Mouse (Mus musculus) kidney, adult 2 months (tissue): ENCODE results near the gene Csf3. TPM values are rescaled to one million over a fixed set of nuclear protein-coding genes. Genes with fewer than 3 reads are reported as not detected.

Experiments
- DNase-seq: peaks from one replicate; pipeline ENCODE4 v3.0.0; 2021
- H3K27ac ChIP-seq: fragments of 200-500 bp; 2 replicates; pipeline ENCODE4 v1.5.1; 2012; ENCODE audit warnings: low read depth, low read length, control low read depth, inconsistent platforms; ENCODE audit not compliant: insufficient read depth
- H3K27me3 ChIP-seq: fragments of 200-500 bp; replicated peaks from 2 replicates; pipeline ENCODE4 v1.6.1; 2012; ENCODE audit warnings: mild to moderate bottlenecking, moderate library complexity, low read length, inconsistent platforms; ENCODE audit not compliant: control insufficient read depth, insufficient read depth
- H3K36me3 ChIP-seq: fragments of 200-500 bp; 2 replicates; pipeline ENCODE4 v1.6.1; 2012; ENCODE audit warnings: mild to moderate bottlenecking, moderate library complexity, low read length, inconsistent platforms; ENCODE audit not compliant: control insufficient read depth, insufficient read depth
- H3K4me1 ChIP-seq: fragments of 200-500 bp; 2 replicates; pipeline ENCODE4 v1.6.1; 2011; ENCODE audit warnings: low read length; ENCODE audit not compliant: control insufficient read depth, insufficient read depth
- H3K4me3 ChIP-seq: fragments of 200-500 bp; 2 replicates; pipeline ENCODE4 v1.5.1; 2011; ENCODE audit warnings: mild to moderate bottlenecking, low read depth, low read length, control low read depth; ENCODE audit not compliant: insufficient read depth
- CTCF ChIP-seq: fragments of 200-500 bp; conservative IDR thresholded peaks from 2 replicates; pipeline ENCODE4 v1.5.1; 2011; ENCODE audit warnings: low read depth, mild to moderate bottlenecking, control low read depth, low read length, moderate library complexity, mixed read lengths; ENCODE audit not compliant: insufficient read depth, insufficient read length
- POLR2A ChIP-seq: fragments of 200-500 bp; IDR thresholded peaks from one replicate; pipeline ENCODE4 v1.6.1; 2011; ENCODE audit warnings: low read depth, low read length, control low read depth
- WGBS: fragments of 180-500 bp; shearing (Covaris S2); methylation state at CpG from one replicate; pipeline ENCODE4 v1.1.7; 2018; 5-methylcytosine and 5-hydroxymethylcytosine counted together
- polyA plus RNA-seq: library from polyadenylated mRNA; depleted of rRNA; stranded (reverse); fragments of >200 nt; gene quantifications from 2 replicates; pipeline ENCODE4 v1.2.3, GENCODE M21; 2012

Csf3 gene
- polyA plus RNA-seq, 1 experiment, result not detected

DNA sequence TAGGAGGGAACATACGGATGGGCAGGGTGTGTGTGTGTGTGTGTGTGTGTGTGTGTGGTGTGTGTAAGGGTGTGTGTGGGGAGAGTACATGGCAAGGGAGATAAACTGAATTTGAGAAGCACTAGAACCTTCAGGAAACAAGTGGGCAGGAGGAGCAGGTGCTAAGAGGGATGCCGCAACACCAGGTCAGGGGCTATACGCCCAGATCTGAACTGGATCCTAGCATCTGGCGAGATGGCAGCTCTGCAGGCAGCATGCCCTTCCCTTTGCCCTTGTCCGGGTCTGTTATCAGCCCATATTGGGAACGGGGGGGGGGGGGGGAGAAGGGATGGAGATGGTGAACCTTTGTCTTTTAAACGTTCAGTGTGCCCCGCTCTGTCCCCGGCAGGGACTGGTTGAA is 37.9 kb downstream of the Csf3 start:
- TF ChIP-seq CTCF (no peak), POLR2A (no peak)
- 81% methylated on average over 9 of the region's 9 CpGs for WGBS
- no peaks in the 10 kb centered on the region for H3K27me3 ChIP-seq
- no peak overlapping the region for H3K4me3 ChIP-seq
- no peak overlapping the region for H3K27ac ChIP-seq
- DNase-seq, result no peak
- no peaks in the 10 kb centered on the region for H3K36me3 ChIP-seq
- peaks cover 21% of the 10 kb centered on the region for H3K4me1 ChIP-seq

DNA sequence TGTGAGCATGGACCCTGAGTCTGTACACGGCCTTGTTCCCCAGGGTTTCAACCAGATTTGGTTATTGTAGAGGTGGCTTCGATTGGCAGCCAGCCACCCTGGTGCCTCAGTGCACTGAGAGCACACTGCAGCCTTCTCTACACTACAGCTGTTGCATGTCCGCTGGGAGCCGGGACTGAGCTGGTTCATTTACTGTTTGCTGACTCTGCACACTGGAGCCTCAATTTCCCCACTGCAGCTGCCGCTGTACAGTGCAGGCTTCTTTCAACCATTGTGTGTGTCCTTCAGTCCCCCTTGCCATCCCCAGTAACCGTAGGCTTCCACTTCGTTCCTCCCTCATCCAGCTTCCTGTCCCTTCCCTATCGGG is 38.9 kb downstream of the Csf3 start:
- DNase-seq, result no peak
- H3K27me3 ChIP-seq, result no peaks in the 10 kb centered on the region
- peaks cover 31% of the 10 kb centered on the region for H3K4me1 ChIP-seq
- peak overlapping the region; percentile 24; the same call in 1 of the 2 replicates for H3K4me3 ChIP-seq
- H3K27ac ChIP-seq, result no peak overlapping the region
- no peaks in the 10 kb centered on the region for H3K36me3 ChIP-seq
- TF ChIP-seq CTCF (no peak), POLR2A (no peak)
- 28% methylated on average over 8 of the region's 8 CpGs for WGBS

DNA sequence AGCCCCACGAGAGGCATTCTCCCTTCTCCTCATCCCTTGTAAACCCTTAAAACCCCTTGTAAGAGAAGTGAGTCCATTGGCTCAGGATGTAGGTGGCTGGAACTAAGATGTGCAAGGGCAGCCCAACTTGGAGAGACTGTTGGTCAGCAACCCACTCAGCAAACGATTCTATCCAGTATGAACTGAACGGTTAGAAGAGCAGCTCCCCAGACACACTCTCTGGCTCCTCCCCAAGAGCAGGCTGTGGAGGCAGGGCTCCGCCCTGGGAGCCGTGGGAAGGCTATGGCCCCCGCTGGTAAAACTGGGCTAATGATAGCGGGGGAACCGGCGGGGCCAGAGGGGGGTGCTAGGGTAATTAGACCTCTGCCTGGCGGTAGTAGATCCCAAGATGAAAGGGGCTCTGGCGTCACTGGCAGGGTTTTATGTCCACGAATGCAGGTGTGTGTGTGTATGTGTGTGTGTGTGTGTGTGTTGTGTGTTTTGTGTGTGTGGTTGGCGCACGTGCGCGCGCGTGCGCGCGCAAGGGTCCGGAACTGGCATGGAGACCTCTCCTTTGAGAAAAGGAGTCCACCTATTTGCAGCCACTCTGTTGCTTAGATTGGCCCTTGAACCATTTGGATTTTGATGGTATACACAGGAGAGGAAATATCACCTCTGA is 39.5 kb downstream of the Csf3 start, which contains the start of gene Thra:
Gene Thra (plus strand): TSS at position 246 of the 658 bp plus-strand sequence.
- H3K4me1 ChIP-seq, result peaks cover 32% of the 10 kb centered on the region
- no peaks in the 10 kb centered on the region for H3K36me3 ChIP-seq
- H3K4me3 ChIP-seq, result peak within 1 kb of the TSS; percentile 63
- peak; percentile 73 for DNase-seq
- peak within 1 kb of the TSS; percentile 39; the same call in 1 of the 2 replicates for H3K27ac ChIP-seq
- no peaks in the 10 kb centered on the region for H3K27me3 ChIP-seq
- TF ChIP-seq POLR2A, result no peak
- 1% methylated on average over 22 of the region's 22 CpGs for WGBS

GRCm38 (mm10) chr11:98741051-98741620 is 40.1 kb downstream of the Csf3 start:
- Histone ChIP-seq H3K4me1 (peaks cover 37% of the 10 kb centered on the region), H3K4me3 (peak overlapping the region; percentile 63), H3K36me3 (no peaks in the 10 kb centered on the region), H3K27me3 (no peaks in the 10 kb centered on the region), H3K27ac (peak overlapping the region; percentile 39; the same call in 1 of the 2 replicates)
- 2% methylated on average over 17 of the region's 17 CpGs for WGBS
- no peak for DNase-seq
- TF ChIP-seq CTCF, result no peak
- no peak for TF ChIP-seq POLR2A

DNA sequence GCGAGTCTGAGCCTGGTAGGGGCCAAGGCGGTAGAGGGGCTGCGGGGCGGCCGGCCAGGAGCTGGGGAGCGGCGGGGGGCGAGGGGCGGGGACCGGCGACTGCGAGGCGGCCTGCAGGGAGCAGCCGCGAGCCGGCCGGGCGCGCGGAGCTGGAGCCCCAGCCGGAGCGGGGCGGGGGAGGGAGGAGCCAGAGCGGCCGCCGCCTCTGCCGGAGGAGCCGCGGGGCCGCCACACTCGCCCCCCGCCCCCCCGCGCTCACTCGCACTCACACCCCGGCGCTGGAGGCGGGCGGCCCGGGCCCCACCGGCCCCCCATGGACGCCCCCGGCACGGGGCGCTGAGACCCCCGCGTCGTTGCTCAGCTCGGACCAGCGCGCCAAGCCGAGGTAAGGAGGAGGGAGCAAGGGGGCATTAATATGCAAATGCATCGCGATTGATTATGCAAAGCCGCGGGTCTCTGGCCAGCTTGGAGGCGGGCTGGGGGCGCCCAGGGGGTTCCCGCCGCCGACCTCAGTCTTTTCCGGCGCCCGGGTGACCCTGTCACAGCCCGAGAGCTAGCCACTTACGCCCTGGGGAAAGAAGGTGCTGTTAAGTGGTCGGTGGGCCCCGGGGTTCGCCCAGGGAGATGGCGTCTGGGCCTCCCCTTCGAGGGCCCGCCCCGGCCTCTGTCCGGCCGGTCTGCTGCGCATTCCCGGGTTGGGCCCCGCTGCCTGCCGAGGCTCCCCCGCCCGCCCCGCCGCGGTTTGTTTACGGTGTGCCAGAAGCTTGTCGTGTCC is 40.7 kb downstream of the Csf3 start:
- peak; percentile 86 for DNase-seq

DNA sequence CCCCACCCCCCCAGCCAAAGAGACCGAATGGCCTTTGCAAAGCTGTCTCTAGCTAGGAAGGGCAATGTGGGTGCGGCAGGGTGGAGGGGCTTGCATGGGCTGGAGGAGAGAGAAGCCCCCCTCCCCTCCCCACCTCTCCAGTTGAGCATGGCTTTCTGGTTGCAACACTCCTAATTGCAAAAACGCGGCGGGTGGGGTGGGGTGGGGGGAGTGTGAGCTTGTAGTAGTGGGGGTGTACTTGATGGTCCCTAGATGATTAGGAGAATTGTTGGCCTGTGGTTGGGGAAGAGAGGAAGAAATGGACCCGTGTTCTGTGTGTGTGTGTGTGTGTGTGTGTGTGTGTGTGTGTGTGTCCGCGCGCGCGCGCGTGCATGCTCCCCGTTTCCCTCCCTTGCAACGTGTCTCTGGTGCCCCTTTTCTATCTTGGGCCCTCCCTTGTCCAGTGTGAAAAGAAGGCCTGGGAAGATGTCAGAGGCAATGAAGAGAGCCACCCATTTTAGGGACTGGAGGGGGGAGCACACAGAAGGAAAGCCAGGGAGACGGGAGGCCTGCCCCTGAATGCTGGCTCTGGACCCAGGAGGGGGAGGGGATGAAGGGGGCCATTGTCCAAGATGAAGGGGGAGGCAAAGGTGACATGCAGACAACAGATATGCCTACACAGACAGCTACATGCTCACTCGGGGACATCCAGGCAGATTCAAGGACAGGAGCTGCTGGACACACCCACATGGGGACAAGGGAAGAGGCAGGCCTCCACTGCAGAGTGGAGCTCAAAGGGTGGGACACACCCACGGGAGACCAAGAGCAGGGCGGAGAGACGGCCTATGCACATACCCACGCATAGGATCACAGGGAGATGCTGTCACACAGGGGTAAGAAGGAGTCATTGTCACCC is 41.6 kb downstream of the Csf3 start:
- no peaks in the 10 kb centered on the region for H3K36me3 ChIP-seq
- H3K27ac ChIP-seq, result peak overlapping the region; percentile 36
- no peak for TF ChIP-seq CTCF
- no peak for TF ChIP-seq POLR2A
- peaks cover 50% of the 10 kb centered on the region for H3K4me1 ChIP-seq
- 2% methylated on average over 21 of the region's 21 CpGs for WGBS
- H3K27me3 ChIP-seq, result no peaks in the 10 kb centered on the region
- H3K4me3 ChIP-seq, result peak overlapping the region; percentile 66
- DNase-seq, result peak; percentile 45

More for the DNA sequence above, 40.7 kb downstream of the Csf3 start:
- Histone ChIP-seq H3K4me1 (peaks cover 44% of the 10 kb centered on the region), H3K4me3 (peak overlapping the region; percentile 66), H3K36me3 (no peaks in the 10 kb centered on the region), H3K27ac (peak overlapping the region; percentile 84), H3K27me3 (no peaks in the 10 kb centered on the region)
- TF ChIP-seq CTCF (peak; percentile 29; the same call in 1 of the 2 replicates), POLR2A (no peak)
- under 1% methylated on average over 85 of the region's 86 CpGs for WGBS
